Mouse (Mus musculus): Measurements from ENCODE around the gene Caskin1.

DNA sequence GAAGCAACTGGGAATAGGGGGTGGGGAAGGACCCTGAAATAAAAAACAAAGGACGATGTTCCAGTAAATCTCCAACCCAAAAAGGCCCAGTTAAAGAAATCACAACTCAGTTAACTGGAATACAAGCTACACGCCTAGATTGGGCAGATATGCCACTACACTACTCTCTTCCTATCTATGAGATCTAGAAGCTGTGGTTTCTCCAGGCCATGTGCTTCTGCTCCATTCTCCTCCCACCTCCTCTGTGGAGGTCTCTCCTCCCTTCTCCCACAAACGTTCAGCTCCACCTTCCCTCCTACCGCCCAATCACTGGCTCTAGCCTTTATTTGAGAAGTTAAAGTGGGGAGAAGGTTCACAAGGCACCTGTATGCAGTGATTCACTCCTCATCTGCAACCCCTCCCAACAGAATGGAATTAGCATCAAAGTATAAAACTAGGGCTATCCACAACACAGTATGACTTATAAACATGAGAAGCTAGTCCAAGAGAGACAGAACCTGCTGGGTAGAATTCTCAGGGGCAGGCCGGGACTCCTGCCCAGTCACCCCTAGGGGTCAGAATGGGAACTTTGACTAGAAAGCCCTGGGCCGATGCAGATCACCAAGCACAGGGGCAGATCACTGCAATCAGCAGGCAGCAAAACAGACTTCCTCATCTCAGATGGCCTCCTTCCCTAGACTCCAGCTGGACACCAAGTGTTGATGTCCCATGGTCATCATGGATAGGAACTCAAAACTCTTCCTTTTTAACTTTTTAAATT lies 24.8 kb upstream of the Caskin1 start:
- TF ChIP-seq POLR2A (IDR thresholded peaks at IDR 0.05; ENCODE audit: low read depth, low read length) (no peak), CTCF (IDR thresholded peaks at IDR 0.05; ENCODE audit: borderline replicate concordance, insufficient read depth, low read length) (no peak)

All from embryonic fibroblast, embryonic 13.5 days (primary cell).